Mouse (Mus musculus) ES-Bruce4 (cell line): ENCODE measurements around the gene Ccdc93.

Experiments
- CTCF ChIP-seq: IDR thresholded peaks from one replicate; pipeline ENCODE4 v1.8.1; 2011; ENCODE audit warnings: low read depth, low read length
- POLR2A ChIP-seq: IDR thresholded peaks from one replicate; pipeline ENCODE4 v1.8.1; 2011; ENCODE audit warnings: low read length; ENCODE audit not compliant: insufficient read depth

DNA sequence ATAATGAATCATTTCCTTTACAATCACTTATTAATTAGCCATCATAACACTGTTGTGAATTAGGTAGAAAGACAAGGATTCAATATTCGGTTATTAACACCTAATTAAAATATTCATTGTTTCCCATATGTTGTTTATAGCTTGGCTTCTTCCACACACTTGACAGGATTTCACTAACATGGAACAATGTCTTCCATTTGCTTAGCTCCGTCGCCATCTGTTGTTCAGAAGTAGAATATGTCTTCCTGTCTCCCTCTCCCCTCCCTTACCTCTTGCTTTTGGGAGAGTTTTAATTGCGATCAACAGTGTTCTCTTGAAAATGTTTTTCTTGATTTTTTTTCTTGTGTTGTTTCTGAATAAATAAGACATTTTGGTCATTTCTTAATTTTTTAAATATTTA lies 30.6 kb upstream of the Ccdc93 start:
- no peak for TF ChIP-seq POLR2A
- TF ChIP-seq CTCF, result no peak
